Mouse (Mus musculus) neural tube, embryonic 14.5 days (tissue): Measurements from ENCODE around the gene Traf3ip1. TPM values are rescaled to one million over a fixed set of nuclear protein-coding genes. Genes with fewer than 3 reads are reported as not detected.

Experiments
- ATAC-seq: fragments of 200-750 bp; cut with Nextera tagmentation; 2 replicates; pipeline ENCODE4 v1.8.0; 2017; ENCODE audit warnings: low read depth, mild to moderate bottlenecking, moderate TSS enrichment, moderate library complexity
- H3K27ac ChIP-seq: fragments of 300-500 bp; sonication (generic); 2 replicates; pipeline ENCODE4 v1.5.1; 2014; ENCODE audit warnings: low read depth, mild to moderate bottlenecking, control low read depth, low read length, moderate library complexity, mixed read lengths
- H3K27me3 ChIP-seq: fragments of 300-500 bp; sonication (generic); 2 replicates; pipeline ENCODE4 v1.6.1; 2014; ENCODE audit warnings: low read length; ENCODE audit not compliant: control insufficient read depth, insufficient read depth
- H3K36me3 ChIP-seq: fragments of 300-500 bp; sonication (generic); 2 replicates; pipeline ENCODE4 v1.6.1; 2014; ENCODE audit warnings: low read length, mixed read lengths; ENCODE audit not compliant: control insufficient read depth, insufficient read depth
- H3K4me1 ChIP-seq: fragments of 300-500 bp; sonication (generic); 2 replicates; pipeline ENCODE4 v1.6.1; 2014; ENCODE audit warnings: low read length; ENCODE audit not compliant: control insufficient read depth, insufficient read depth
- H3K4me2 ChIP-seq: fragments of 300-500 bp; sonication (generic); 2 replicates; pipeline ENCODE4 v1.6.1; 2014; ENCODE audit warnings: mild to moderate bottlenecking, low read depth, low read length, control low read depth
- H3K4me3 ChIP-seq: fragments of 300-500 bp; sonication (generic); 2 replicates; pipeline ENCODE4 v1.5.1; 2014; ENCODE audit warnings: low read depth, low read length, control low read depth, mixed read lengths
- H3K9ac ChIP-seq: fragments of 300-500 bp; sonication (generic); replicated peaks from 2 replicates; pipeline ENCODE4 v1.6.1; 2014; ENCODE audit warnings: low read depth, mild to moderate bottlenecking, control low read depth, low read length, mixed read lengths
- H3K9me3 ChIP-seq: fragments of 300-500 bp; sonication (generic); 2 replicates; pipeline ENCODE4 v1.6.1; 2016; ENCODE audit warnings: low read length; ENCODE audit not compliant: control insufficient read depth
- WGBS: fragments of 180-500 bp; shearing (Covaris S2); extraction: QIAGEN DNeasy Blood & Tissue Kit; methylation state at CpG from one replicate; pipeline ENCODE4 v1.1.7; 2014; 5-methylcytosine and 5-hydroxymethylcytosine counted together
- polyA plus RNA-seq: library from polyadenylated mRNA; unstranded; fragments of >200 nt; fragmentation: Nextera tagmentation; extraction: Ambion mirVana; gene quantifications from 2 replicates; pipeline ENCODE4 v1.2.1, GENCODE M21; 2014

Gene Traf3ip1
- polyA plus RNA-seq, 1 experiment from 2014 or later: 8.7 TPM

GRCm38 (mm10) chr1:91498579-91498978 lies 4.1 kb downstream of the Traf3ip1 start:
- peaks cover 12% of the 10 kb centered on the region for H3K4me1 ChIP-seq
- no peak overlapping the region for H3K27ac ChIP-seq
- no peaks in the 10 kb centered on the region for H3K9me3 ChIP-seq
- H3K4me3 ChIP-seq: no peak overlapping the region
- peaks cover 4% of the 10 kb centered on the region for H3K36me3 ChIP-seq
- WGBS: 93% methylated on average over 6 of the region's 6 CpGs
- ATAC-seq: no peak
- no peak overlapping the region for H3K9ac ChIP-seq
- H3K27me3 ChIP-seq: no peaks in the 10 kb centered on the region
- no peak overlapping the region for H3K4me2 ChIP-seq

- no peaks in the 10 kb centered on the region for H3K4me1 ChIP-seq
- no peak overlapping the region for H3K27ac ChIP-seq
- peaks cover 24% of the 10 kb centered on the region for H3K36me3 ChIP-seq
- no peaks in the 10 kb centered on the region for H3K27me3 ChIP-seq
- no peak overlapping the region for H3K4me2 ChIP-seq
- H3K4me3 ChIP-seq: no peak overlapping the region
- H3K9me3 ChIP-seq: no peaks in the 10 kb centered on the region
- WGBS: 80% methylated on average over 3 of the region's 3 CpGs
- no peak overlapping the region for H3K9ac ChIP-seq
- no peak for ATAC-seq
Observed at GRCm38 (mm10) chr1:91504615-91505014, 10.2 kb downstream of the Traf3ip1 start.

- no peaks in the 10 kb centered on the region for H3K4me1 ChIP-seq
- no peak overlapping the region for H3K4me3 ChIP-seq
- no peaks in the 10 kb centered on the region for H3K27me3 ChIP-seq
- H3K27ac ChIP-seq: no peak overlapping the region
- 84% methylated on average over 11 of the region's 11 CpGs for WGBS
- H3K4me2 ChIP-seq: no peak overlapping the region
- H3K9ac ChIP-seq: no peak overlapping the region
- H3K9me3 ChIP-seq: no peaks in the 10 kb centered on the region
- peaks cover 25% of the 10 kb centered on the region for H3K36me3 ChIP-seq
- no peak for ATAC-seq
Observed at GRCm38 (mm10) chr1:91514916-91515315, 20.5 kb downstream of the Traf3ip1 start.

GRCm38 (mm10) chr1:91515642-91516041 lies 21.2 kb downstream of the Traf3ip1 start:
- no peaks in the 10 kb centered on the region for H3K9me3 ChIP-seq
- H3K4me3 ChIP-seq: no peak overlapping the region
- H3K27ac ChIP-seq: no peak overlapping the region
- H3K9ac ChIP-seq: no peak overlapping the region
- ATAC-seq: no peak
- H3K36me3 ChIP-seq: peaks cover 29% of the 10 kb centered on the region
- H3K4me2 ChIP-seq: no peak overlapping the region
- no peaks in the 10 kb centered on the region for H3K4me1 ChIP-seq
- WGBS: 94% methylated on average over 6 of the region's 6 CpGs
- no peaks in the 10 kb centered on the region for H3K27me3 ChIP-seq

GRCm38 (mm10) chr1:91523759-91524158 lies 29.3 kb downstream of the Traf3ip1 start:
- Histone ChIP-seq H3K4me2 (no peak overlapping the region), H3K4me3 (no peak overlapping the region), H3K27me3 (no peaks in the 10 kb centered on the region), H3K36me3 (peaks cover 38% of the 10 kb centered on the region; the same call in 1 of the 2 replicates), H3K9me3 (no peaks in the 10 kb centered on the region), H3K27ac (no peak overlapping the region), H3K9ac (no peak overlapping the region), H3K4me1 (no peaks in the 10 kb centered on the region)
- ATAC-seq: peak; percentile 81
- WGBS: 16% methylated on average over 10 of the region's 10 CpGs

- H3K4me2 ChIP-seq: no peak overlapping the region
- H3K9ac ChIP-seq: no peak overlapping the region
- no peaks in the 10 kb centered on the region for H3K4me1 ChIP-seq
- 80% methylated on average over 14 of the region's 14 CpGs for WGBS
- H3K36me3 ChIP-seq: peaks cover 29% of the 10 kb centered on the region; the same call in 1 of the 2 replicates
- H3K27ac ChIP-seq: no peak overlapping the region
- H3K9me3 ChIP-seq: no peaks in the 10 kb centered on the region
- ATAC-seq: no peak
- no peaks in the 10 kb centered on the region for H3K27me3 ChIP-seq
- H3K4me3 ChIP-seq: no peak overlapping the region
Observed at GRCm38 (mm10) chr1:91525838-91526237, 31.4 kb downstream of the Traf3ip1 start.

GRCm38 (mm10) chr1:91530166-91530565 lies 35.7 kb downstream of the Traf3ip1 start:
- Histone ChIP-seq H3K9me3 (no peaks in the 10 kb centered on the region), H3K9ac (no peak overlapping the region), H3K4me1 (no peaks in the 10 kb centered on the region), H3K27me3 (no peaks in the 10 kb centered on the region), H3K4me2 (no peak overlapping the region), H3K36me3 (peaks cover 14% of the 10 kb centered on the region; the same call in 1 of the 2 replicates), H3K27ac (no peak overlapping the region), H3K4me3 (no peak overlapping the region)
- no peak for ATAC-seq
- WGBS: 93% methylated on average over 9 of the region's 9 CpGs

GRCm38 (mm10) chr1:91532243-91532642 lies 37.8 kb downstream of the Traf3ip1 start:
- Histone ChIP-seq H3K27me3 (no peaks in the 10 kb centered on the region), H3K4me1 (no peaks in the 10 kb centered on the region), H3K9me3 (no peaks in the 10 kb centered on the region), H3K36me3 (peaks cover 4% of the 10 kb centered on the region; the same call in 1 of the 2 replicates), H3K4me2 (no peak overlapping the region), H3K4me3 (no peak overlapping the region), H3K9ac (no peak overlapping the region), H3K27ac (no peak overlapping the region)
- no peak for ATAC-seq
- 91% methylated on average over 4 of the region's 4 CpGs for WGBS

- 89% methylated on average over 5 of the region's 5 CpGs for WGBS
- Histone ChIP-seq H3K27me3 (no peaks in the 10 kb centered on the region), H3K9ac (no peak overlapping the region), H3K4me1 (no peaks in the 10 kb centered on the region), H3K9me3 (no peaks in the 10 kb centered on the region), H3K36me3 (no peaks in the 10 kb centered on the region), H3K27ac (no peak overlapping the region), H3K4me2 (no peak overlapping the region), H3K4me3 (no peak overlapping the region)
- no peak for ATAC-seq
Observed at GRCm38 (mm10) chr1:91532892-91533291, 38.4 kb downstream of the Traf3ip1 start.
